Mouse (Mus musculus) liver, postnatal 0 days (tissue): ENCODE measurements around the gene Cyp1b1. TPM values are rescaled to one million over a fixed set of nuclear protein-coding genes. Genes with fewer than 3 reads are reported as not detected.

Experiments
- ATAC-seq: fragments of 200-750 bp; cut with Nextera tagmentation; 2 replicates; pipeline ENCODE4 v1.8.0; 2017; ENCODE audit warnings: mild to moderate bottlenecking, moderate library complexity
- DNase-seq: peaks from one replicate; pipeline ENCODE4 v3.0.0-alpha.2; 2016
- H3K27ac ChIP-seq: fragments of 300-500 bp; sonication (generic); 2 replicates; pipeline ENCODE4 v1.5.1; 2014; ENCODE audit warnings: antibody characterized with exemption, moderate library complexity, mild to moderate bottlenecking, low read depth
- H3K27me3 ChIP-seq: fragments of 300-500 bp; sonication (generic); 2 replicates; pipeline ENCODE4 v1.6.1; 2014; ENCODE audit warnings: low read length, control low read depth, mixed read lengths; ENCODE audit not compliant: insufficient read depth
- H3K36me3 ChIP-seq: fragments of 300-500 bp; sonication (generic); replicated peaks from 2 replicates; pipeline ENCODE4 v1.6.1; 2014; ENCODE audit warnings: mild to moderate bottlenecking, control low read depth, low read length, moderate library complexity, mixed read lengths; ENCODE audit not compliant: insufficient read depth
- H3K4me1 ChIP-seq: fragments of 300-500 bp; sonication (generic); 2 replicates; pipeline ENCODE4 v1.6.1; 2014; ENCODE audit warnings: antibody characterized with exemption, mild to moderate bottlenecking, control low read depth; ENCODE audit not compliant: insufficient read depth
- H3K4me2 ChIP-seq: fragments of 300-500 bp; sonication (generic); 2 replicates; pipeline ENCODE4 v1.6.1; 2014; ENCODE audit warnings: low read depth, mild to moderate bottlenecking, low read length, moderate library complexity, mixed read lengths
- H3K4me3 ChIP-seq: fragments of 300-500 bp; sonication (generic); 2 replicates; pipeline ENCODE4 v1.5.1; 2014; ENCODE audit warnings: low read depth, low read length
- H3K9ac ChIP-seq: fragments of 300-500 bp; sonication (generic); replicated peaks from 2 replicates; pipeline ENCODE4 v1.6.1; 2014; ENCODE audit warnings: mild to moderate bottlenecking, moderate library complexity
- H3K9me3 ChIP-seq: fragments of 300-500 bp; sonication (generic); 2 replicates; pipeline ENCODE4 v1.6.1; 2016; ENCODE audit warnings: mild to moderate bottlenecking, control low read depth, low read length, mixed read lengths
- CTCF ChIP-seq: sonication (generic); IDR thresholded peaks from 2 replicates; pipeline ENCODE4 v1.5.1; 2016; ENCODE audit warnings: antibody characterized with exemption, low read depth
- EP300 ChIP-seq: IDR thresholded peaks from 2 replicates; pipeline ENCODE4 v1.6.1; 2016; ENCODE audit warnings: antibody characterized with exemption, low read depth, mild to moderate bottlenecking
- WGBS: fragments of 180-500 bp; shearing (Covaris S2); extraction: QIAGEN DNeasy Blood & Tissue Kit; methylation state at CpG from one replicate; pipeline ENCODE4 v1.1.7; 2014; ENCODE audit not compliant: insufficient replicate concordance; 5-methylcytosine and 5-hydroxymethylcytosine counted together
- polyA plus RNA-seq: library from polyadenylated mRNA; unstranded; fragments of >200 nt; fragmentation: Nextera tagmentation; extraction: Ambion mirVana; gene quantifications from 2 replicates; pipeline ENCODE4 v1.2.1, GENCODE M21; 2015

Cyp1b1 gene
- polyA plus RNA-seq, 1 experiment from 2014 or later: 0.20 TPM

- H3K27ac ChIP-seq: no peak overlapping the region
- H3K27me3 ChIP-seq: no peaks in the 10 kb centered on the region
- no peaks in the 10 kb centered on the region for H3K4me1 ChIP-seq
- H3K9ac ChIP-seq: no peak overlapping the region
- no peak overlapping the region for H3K4me3 ChIP-seq
- no peaks in the 10 kb centered on the region for H3K36me3 ChIP-seq
- no peaks in the 10 kb centered on the region for H3K9me3 ChIP-seq
- DNase-seq: no peak
- TF ChIP-seq EP300 (no peak), CTCF (no peak)
- ATAC-seq: no peak
- no peak overlapping the region for H3K4me2 ChIP-seq
- 57% methylated on average over 9 of the region's 9 CpGs for WGBS
Measured at GRCm38 (mm10) chr17:79661848-79662247, 53.0 kb downstream of the Cyp1b1 start.

DNA sequence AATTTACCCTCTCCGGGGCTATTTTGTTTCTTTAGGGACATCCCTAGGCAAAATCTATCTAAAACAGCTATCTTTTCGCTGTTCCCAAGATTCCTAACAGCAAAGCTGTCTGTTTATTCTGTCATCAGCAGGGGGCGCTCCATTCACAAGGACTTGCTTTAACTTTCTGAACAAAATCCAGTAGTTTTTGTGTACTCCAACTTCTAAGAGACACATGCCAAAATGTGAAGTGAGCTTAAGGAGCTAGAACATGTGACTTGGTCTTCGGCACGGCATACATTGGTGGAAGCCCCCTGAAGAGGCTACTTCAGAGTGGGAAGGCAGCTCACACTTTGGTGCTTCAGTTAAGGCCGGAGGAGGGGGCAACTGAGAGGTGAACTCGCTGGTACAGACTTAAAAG lies 53.5 kb downstream of the Cyp1b1 start:
- 48% methylated on average over 7 of the region's 7 CpGs for WGBS
- no peaks in the 10 kb centered on the region for H3K36me3 ChIP-seq
- H3K4me1 ChIP-seq: no peaks in the 10 kb centered on the region
- TF ChIP-seq CTCF (peak; percentile 75), EP300 (no peak)
- H3K9ac ChIP-seq: no peak overlapping the region
- no peak overlapping the region for H3K27ac ChIP-seq
- H3K4me3 ChIP-seq: no peak overlapping the region
- peak; percentile 57 for DNase-seq
- H3K4me2 ChIP-seq: no peak overlapping the region
- H3K9me3 ChIP-seq: no peaks in the 10 kb centered on the region
- no peaks in the 10 kb centered on the region for H3K27me3 ChIP-seq
- no peak for ATAC-seq

GRCm38 (mm10) chr17:79658863-79659262 lies 56.0 kb downstream of the Cyp1b1 start:
- no peaks in the 10 kb centered on the region for H3K36me3 ChIP-seq
- ATAC-seq (peak; percentile 76), DNase-seq (no peak)
- no peaks in the 10 kb centered on the region for H3K27me3 ChIP-seq
- H3K4me3 ChIP-seq: no peak overlapping the region
- TF ChIP-seq EP300: no peak
- TF ChIP-seq CTCF: no peak
- no peaks in the 10 kb centered on the region for H3K4me1 ChIP-seq
- H3K4me2 ChIP-seq: no peak overlapping the region
- WGBS: 52% methylated on average over 8 of the region's 8 CpGs
- no peaks in the 10 kb centered on the region for H3K9me3 ChIP-seq
- H3K9ac ChIP-seq: no peak overlapping the region
- H3K27ac ChIP-seq: no peak overlapping the region

GRCm38 (mm10) chr17:79658452-79658851 lies 56.4 kb downstream of the Cyp1b1 start:
- H3K4me3 ChIP-seq: no peak overlapping the region
- H3K27me3 ChIP-seq: no peaks in the 10 kb centered on the region
- no peak overlapping the region for H3K4me2 ChIP-seq
- DNase-seq (no peak), ATAC-seq (peak; percentile 75)
- no peak overlapping the region for H3K27ac ChIP-seq
- TF ChIP-seq EP300 (no peak), CTCF (no peak)
- no peak overlapping the region for H3K9ac ChIP-seq
- no peaks in the 10 kb centered on the region for H3K36me3 ChIP-seq
- H3K9me3 ChIP-seq: no peaks in the 10 kb centered on the region
- no peaks in the 10 kb centered on the region for H3K4me1 ChIP-seq
- 28% methylated on average over 3 of the region's 3 CpGs for WGBS

- no peak overlapping the region for H3K27ac ChIP-seq
- no peak for ATAC-seq
- no peaks in the 10 kb centered on the region for H3K9me3 ChIP-seq
- no peak overlapping the region for H3K4me2 ChIP-seq
- 0 out of 2 replicates have a peak, but pooled peaks cover under 1% of the 10 kb centered on the region for H3K36me3 ChIP-seq
- WGBS: 65% methylated on average over 9 of the region's 9 CpGs
- no peak overlapping the region for H3K4me3 ChIP-seq
- H3K4me1 ChIP-seq: no peaks in the 10 kb centered on the region
- TF ChIP-seq EP300 (no peak), CTCF (no peak)
- no peaks in the 10 kb centered on the region for H3K27me3 ChIP-seq
- H3K9ac ChIP-seq: no peak overlapping the region
- DNase-seq: no peak
Measured at GRCm38 (mm10) chr17:79657785-79658184, 57.1 kb downstream of the Cyp1b1 start.

- Histone ChIP-seq H3K27me3 (no peaks in the 10 kb centered on the region), H3K9me3 (no peaks in the 10 kb centered on the region), H3K4me2 (no peak overlapping the region), H3K27ac (no peak overlapping the region), H3K4me3 (no peak overlapping the region), H3K36me3 (0 out of 2 replicates have a peak, but pooled peaks cover 3% of the 10 kb centered on the region), H3K4me1 (no peaks in the 10 kb centered on the region), H3K9ac (no peak overlapping the region)
- DNase-seq (no peak), ATAC-seq (no peak)
- WGBS: 75% methylated on average over 3 of the region's 3 CpGs
- no peak for TF ChIP-seq EP300
- no peak for TF ChIP-seq CTCF
Measured at GRCm38 (mm10) chr17:79654187-79654586, 60.7 kb downstream of the Cyp1b1 start.

DNA sequence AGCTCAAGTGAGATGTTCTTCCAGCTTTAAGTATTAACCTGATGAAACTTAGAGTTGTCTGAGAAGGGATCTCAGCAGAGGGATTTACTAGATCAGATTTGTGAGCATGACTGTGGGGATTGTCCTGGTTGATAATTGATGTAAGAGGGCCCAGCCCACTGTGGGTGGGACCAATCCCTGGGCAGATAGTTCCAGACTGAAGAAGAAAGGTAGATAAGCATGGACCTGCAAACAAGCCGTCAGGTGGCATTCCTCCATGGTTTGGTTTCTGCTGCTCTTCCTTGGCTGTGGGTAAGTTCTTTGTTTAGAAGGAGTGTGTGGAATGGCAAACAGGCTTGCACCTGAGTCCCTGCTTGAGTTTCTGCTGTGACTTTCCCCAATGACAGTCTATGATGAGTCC lies 61.7 kb downstream of the Cyp1b1 start:
- no peak overlapping the region for H3K4me2 ChIP-seq
- no peaks in the 10 kb centered on the region for H3K9me3 ChIP-seq
- H3K27ac ChIP-seq: no peak overlapping the region
- H3K36me3 ChIP-seq: 0 out of 2 replicates have a peak, but pooled peaks cover 3% of the 10 kb centered on the region
- DNase-seq (no peak), ATAC-seq (no peak)
- no peaks in the 10 kb centered on the region for H3K27me3 ChIP-seq
- WGBS: 39% methylated on average over 1 of the region's 1 CpGs
- no peak overlapping the region for H3K4me3 ChIP-seq
- TF ChIP-seq EP300: no peak
- TF ChIP-seq CTCF: no peak
- no peak overlapping the region for H3K9ac ChIP-seq
- no peaks in the 10 kb centered on the region for H3K4me1 ChIP-seq

Other genes with a start within 250 kb of the Cyp1b1 start
- gene Rmdn2, start 103.2 kb downstream of the Cyp1b1 start, polyA plus RNA-seq: 11.2 TPM in 2 replicates
- 40.8 and 41.2 TPM in 2 replicates for gene Atl2, start 181.1 kb upstream of the Cyp1b1 start, polyA plus RNA-seq